Mouse (Mus musculus): ENCODE measurements at regions not wholly inside any gene's neighbourhood (a gene's known extent, or its start where the extent isn't known, plus 50 kb on each side); places are given as distances from the start of the nearest gene placed in this dataset.

DNA sequence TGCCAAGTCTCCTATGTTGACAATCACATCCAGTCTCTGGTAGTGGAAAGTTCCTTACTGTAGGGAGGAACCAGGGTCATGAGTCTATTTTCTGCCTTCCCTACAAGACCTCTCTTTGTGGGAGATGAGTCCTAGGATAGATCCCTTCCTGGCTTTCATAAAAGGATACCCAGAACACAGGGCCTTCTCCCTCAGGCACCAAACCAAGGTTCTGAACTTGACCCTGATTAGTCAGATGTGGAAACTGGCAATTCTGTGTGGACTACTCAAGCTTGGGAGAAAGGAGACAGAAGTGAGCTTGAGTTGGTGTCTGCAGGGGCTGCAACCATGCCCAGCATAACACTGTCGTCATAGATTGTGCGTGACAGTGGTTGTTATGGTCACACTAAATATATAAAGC is 293.6 kb upstream of the Hs6st1 start:
- DNase-seq (ENCODE audit: low spot score in 2 of 2) = no peak

DNA sequence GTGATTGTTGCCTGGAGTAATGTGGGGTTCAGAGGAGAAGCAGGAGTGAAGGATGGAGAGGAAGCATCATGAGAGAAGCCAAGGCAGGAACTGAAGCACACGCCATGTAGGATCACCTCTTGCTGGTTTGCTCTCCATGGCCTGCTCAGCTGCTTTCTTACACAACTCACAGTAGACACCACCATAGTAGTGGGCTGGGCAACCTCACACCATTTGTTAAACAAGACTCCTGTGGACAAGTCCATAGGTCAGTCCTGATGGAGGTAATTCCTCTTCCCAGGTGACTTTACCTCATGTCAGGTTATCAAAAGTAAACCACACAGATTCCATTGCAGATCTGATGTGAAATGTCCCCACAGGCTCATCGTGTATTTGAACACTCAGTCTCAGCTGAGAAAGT is 285.5 kb upstream of the Hs6st1 start:
- no peak for DNase-seq (ENCODE audit: low spot score in 2 of 2)

DNA sequence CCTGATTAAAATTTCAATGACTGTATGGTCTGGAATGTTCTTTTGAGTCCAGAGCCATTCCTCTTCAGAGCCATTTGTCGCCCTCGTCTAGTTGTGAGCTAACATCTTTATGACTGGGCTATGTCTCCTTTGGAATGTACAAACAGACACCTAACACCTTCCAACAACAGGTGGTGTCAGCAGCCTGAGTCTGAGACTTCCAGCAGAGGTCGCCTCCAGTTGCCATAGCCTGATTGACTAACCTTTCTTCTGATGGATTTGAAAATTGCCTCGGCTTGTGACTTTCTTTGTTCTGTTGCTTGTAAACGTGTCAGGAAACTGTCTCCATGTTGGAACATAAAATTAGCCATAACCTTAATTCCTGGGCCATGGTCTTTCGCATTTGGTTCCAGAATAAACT is 284.8 kb upstream of the Hs6st1 start:
- DNase-seq (ENCODE audit: low spot score in 2 of 2) = no peak

DNA sequence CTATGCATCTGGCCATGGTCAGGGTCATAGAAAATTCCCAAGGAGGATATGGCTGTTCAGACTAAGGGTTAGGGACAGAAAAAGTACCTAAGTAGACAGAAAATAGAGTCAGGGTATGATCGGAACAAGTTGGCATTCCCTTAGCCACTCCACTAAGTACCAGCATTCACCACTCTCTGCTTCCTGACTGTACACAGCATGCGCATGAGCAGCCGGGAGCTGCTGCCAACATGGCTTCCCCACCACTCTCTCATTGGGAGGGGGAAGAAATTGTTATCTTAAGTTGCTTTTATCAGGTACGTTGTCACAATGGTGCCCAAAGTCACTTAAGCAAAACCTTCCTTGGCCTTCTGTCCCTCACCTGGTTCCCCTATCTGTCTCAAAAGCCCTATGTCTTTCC is 282.0 kb upstream of the Hs6st1 start:
- DNase-seq (ENCODE audit: low spot score in 2 of 2) = no peak

DNA sequence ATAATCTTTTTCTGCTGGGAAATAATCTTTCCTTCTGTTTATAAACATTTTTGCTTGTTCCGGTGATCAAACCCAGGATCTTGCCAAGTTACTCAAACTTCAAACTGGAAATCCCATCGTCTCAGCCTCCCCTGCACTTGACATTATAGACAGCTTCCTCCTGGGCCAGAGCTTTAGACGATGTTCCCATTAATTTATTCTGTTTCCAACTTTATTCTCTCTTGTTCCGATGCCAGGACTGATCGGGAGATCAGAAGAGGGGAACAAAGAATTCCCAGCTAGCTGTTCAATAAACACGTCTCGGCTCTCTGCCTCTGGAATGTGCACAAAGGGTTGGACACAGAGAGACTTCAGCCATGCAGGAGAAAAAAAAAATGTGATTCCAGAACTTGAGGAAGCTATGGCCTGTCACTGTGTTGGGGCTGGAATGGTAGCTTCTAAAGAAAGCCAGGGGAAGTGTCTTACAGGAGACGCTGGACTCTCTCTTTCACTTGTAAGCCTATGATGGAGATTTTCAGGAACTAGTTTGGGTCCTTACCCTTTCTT is 281.5 kb upstream of the Hs6st1 start:
- DNase-seq (ENCODE audit: low spot score in 2 of 2) = no peak

DNA sequence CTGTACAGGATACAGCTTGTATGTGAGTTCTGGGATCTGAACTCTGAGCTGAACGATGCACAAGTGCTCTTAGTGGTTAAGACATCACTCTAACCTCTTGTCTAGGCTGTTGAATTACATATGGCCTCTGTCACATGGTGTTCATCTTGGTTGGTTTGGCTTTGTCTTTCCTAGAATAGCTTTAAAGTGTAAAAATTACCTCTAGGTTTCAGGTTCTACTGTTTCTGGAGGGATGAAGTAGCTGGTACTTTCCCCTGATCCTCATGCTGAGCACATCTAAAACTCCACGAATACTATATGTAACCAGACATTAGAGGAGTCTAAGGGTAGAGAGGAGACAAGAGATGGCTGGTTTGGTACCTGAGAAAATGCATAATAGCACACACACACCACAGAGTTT is 271.1 kb upstream of the Hs6st1 start:
- DNase-seq (ENCODE audit: low spot score in 2 of 2) = no peak

DNA sequence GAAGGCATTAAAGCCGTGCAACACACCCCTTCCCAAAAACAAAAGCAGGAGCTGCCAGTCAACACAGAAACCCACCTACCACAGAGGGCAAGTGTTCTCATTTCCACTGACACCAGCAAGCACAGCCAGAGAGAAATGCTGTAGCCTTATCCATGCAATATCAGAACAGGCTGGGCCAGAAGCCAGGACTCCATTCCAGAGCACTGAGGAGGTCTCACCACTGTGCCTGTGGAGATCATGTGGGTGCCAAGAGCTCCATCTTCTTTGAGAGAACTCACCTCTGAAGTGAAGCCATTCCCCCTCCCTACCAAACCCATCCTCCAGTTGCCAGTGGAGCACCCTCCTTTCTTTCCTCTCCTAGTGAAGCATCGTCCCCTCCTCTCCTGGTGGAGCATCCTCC is 270.7 kb upstream of the Hs6st1 start:
- DNase-seq (ENCODE audit: low spot score in 2 of 2) = no peak

DNA sequence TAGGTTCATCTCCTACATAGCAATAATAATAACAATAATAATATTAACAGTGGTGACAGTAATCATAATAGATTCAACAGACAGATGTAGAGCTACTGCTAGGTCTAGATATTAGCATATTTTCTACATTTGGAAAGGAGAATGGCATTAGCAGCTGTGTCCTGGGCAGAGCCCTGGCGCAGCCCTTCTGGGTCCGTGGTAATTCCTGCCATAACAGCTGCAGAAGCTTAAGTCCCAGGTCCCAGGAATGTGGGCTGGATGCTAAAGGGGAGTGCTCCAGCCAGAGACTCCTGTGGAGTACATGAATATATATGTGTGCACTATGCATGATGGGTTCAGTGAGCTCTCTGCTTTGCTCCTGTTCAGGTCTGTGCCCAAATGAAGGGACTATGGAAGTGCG is 262.7 kb upstream of the Hs6st1 start:
- DNase-seq (ENCODE audit: low spot score in 2 of 2) = peak in 1 of 2 experiments; percentile 1

DNA sequence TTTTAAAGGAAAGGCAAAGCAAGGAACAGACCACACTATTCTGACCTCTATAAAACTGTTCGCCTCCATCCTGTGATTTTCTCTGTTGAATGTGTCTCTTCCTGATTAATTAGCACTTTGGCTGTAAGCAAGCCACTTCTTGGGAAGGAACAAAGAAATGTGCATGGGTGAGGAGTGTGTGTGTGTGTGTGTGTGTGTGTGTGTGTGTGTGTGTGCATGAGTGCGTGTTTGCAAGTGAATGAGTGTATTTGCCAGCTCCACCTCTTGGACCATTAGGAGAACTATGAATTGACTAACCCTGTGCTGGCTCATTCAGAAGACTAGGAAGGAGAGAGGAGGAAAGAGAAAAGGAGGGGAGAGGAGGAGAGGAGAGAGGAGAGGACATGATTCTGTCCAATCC is 261.9 kb upstream of the Hs6st1 start:
- no peak for DNase-seq (ENCODE audit: low spot score in 2 of 2)

DNA sequence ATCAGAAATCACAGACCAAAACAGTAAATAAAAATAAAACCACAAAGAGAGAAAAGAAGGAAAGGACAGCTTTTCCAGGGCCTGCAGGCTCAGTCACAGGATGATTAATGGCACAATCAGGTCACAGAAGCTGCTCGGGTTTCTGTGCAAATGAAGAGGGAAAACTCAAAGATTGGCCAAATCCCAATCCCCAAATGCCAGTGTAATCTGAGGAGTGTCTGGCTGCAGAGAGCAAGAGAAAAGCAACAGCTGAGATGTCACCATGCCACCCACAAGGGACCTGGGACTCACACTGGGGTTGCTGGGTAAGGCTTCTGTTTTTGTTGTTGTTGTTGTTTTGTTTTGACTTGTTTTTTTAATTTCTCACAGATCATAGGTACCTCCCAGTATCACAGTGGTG is 261.5 kb upstream of the Hs6st1 start:
- peak in 1 of 2 experiments; percentile 14 for DNase-seq (ENCODE audit: low spot score in 2 of 2)

DNA sequence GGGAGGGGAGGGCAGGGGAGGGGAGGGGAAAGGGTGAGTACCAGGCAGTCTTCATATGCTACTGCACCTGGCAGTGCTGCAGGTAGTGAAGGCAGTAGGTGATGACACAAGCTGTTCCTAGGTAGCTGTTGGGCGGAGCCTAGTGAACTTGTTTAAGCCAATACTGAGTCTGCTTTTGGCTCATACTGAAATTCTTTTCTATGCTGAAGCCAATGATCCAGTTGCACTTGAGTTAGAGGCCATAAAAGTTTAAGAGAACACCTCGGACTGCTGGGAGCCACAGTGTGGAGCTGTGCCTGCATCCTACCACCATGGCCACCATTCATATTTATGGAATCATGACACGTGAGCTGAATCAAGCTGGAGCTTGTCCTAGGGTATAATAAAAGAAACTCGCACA is 259.3 kb upstream of the Hs6st1 start:
- no peak for DNase-seq (ENCODE audit: low spot score in 2 of 2)

DNA sequence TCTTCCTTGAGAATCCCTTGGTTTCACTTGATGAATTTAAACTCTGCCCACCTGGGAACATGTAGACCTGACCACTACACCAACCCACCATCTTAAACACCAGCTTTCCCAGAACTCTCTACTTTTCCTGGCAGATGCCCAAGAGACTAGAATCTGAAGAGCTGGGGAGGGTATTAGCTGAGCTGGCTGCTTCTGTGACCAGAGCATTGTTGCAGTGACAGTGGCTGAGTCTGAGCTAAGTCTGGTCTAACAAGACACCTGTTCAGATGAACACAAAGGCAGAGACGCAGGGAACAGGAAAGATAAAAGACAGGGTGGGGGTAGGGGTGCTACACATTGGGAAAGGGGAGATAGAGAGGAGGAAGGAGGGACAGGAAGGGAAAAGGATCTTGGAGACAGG is 258.9 kb upstream of the Hs6st1 start:
- no peak for DNase-seq (ENCODE audit: low spot score in 2 of 2)

DNA sequence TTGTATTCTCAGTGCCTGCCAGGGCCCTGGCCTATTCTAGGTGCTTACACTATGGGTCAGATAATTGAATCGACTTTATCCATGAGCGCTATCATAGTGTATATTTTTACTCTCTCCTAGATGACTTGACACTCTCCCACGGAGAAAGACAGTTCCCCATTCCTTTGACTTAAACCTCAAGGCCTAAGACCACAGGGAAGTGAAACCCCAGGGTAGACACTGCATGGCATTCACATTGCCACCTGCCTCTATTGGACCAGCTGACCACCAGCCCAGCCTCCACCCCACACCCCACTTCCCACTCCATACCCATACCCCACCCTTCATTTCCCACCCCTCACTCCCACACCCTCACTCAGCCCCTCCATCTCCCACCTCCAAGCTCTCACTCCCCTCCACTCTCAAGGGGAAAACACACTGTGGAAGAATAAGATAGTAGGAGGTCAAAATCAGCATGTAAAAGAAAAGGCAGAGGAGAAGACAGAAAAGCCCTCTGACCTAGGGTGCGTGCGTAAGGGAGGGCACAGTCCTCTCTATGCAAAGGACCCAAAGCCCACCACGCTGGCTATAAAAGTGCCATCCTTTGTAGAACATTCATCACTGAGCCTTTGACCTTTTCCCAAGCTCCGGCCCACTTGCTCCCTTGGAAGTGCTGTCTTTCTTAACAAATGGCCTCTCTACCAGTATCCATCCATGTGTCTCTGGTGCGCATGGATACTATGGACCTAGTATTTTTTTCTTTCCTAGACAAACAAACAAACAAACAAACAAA is 257.4 kb upstream of the Hs6st1 start:
- DNase-seq (ENCODE audit: low spot score in 2 of 2) = no peak

DNA sequence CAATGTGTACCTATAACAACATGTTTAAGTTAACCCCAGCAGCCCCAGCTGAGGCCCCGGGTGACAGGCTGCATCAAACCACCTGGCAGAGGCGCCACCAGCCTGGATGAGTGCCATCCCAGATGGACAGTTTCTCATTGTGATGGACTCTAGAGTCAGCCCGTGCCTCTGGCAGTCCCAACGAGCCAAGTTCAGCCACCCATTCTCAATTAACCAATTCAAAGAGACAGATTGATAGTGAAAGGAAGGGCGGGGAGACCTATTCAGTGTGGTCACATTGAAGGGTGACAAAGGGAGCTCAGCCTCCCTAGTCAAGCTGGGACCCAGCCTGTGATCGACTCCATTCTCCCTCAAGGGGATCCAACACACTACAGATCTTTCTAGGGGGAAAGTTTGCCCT is 256.8 kb upstream of the Hs6st1 start:
- no peak for DNase-seq (ENCODE audit: low spot score in 2 of 2)

DNA sequence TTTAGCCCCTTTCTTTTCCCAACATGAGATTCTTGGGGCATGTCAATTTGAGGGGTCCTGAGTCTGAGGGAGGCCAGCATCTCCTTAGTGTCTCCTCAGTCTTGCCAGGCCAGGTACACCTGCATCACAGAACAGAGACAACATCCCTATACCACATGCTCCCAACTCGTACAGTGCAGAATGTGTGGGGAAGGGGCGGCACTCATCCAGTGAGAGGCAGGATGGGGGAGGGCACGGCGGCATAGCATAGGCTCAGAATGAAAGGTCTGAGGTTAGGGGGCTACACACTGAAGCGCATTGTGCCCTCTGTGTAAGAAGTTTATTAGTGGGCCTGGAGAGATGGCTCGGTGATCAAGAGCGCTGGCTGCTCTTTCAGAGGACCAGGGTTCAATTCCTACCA is 256.4 kb upstream of the Hs6st1 start:
- DNase-seq (ENCODE audit: low spot score in 2 of 2) = no peak

DNA sequence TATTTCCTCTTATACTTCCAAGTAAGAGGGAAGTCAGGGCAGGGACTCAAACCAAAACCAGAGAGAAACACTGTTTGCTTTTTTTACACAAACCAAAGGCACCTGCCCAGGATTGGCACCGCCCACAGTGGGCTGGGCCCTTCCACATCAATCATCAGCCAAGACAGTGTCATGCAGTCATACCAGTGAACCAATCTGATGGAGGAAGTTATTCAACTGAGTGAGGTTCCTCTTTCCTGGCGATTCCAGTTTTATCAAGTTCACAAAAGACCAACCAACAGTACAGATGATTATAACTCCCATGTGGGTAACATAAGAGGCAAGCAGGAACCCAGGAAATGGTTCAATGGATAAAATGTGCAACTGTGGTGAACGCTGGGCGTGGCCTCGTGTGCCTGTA is 254.6 kb upstream of the Hs6st1 start:
- no peak for DNase-seq (ENCODE audit: low spot score in 2 of 2)

DNA sequence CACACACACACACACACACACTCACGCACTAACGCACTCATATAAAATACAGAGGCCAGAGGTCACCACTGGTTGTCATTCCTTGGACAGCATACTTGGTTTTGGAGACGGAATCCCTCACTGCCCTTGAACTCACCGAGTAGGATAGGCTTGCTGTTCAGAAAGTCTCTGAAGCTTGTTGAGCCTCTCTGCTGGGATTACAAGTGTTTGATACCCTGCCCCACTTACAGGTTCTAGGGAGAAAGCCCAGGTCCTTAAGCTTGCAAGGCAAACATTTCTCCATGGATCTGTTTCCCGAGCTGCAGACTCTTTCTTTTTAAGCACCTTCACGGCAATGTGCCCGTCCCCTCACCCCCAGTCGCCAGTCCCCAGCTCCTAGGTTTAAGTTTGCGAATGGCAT is 254.0 kb upstream of the Hs6st1 start:
- no peak for DNase-seq (ENCODE audit: low spot score in 2 of 2)

DNA sequence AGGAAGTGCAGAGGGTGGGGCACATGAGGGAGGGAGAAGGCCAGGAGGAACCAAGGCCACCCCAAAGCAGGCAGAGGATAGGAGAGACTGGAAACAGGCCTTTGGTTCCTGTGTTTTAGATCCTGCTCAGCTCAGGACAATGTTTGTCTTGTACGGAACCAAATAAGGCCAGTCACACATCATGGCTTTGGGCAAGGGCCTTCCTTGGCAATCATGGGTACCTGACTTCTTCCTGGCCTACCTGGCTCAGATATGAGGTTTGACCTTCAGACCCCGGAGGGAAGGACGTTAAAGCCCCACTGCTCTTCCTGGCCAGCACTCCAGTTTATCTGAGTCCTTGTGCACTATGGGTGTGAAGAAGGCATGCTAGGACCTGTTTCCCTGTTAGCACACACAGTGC is 253.4 kb upstream of the Hs6st1 start:
- no peak for DNase-seq (ENCODE audit: low spot score in 2 of 2)

DNA sequence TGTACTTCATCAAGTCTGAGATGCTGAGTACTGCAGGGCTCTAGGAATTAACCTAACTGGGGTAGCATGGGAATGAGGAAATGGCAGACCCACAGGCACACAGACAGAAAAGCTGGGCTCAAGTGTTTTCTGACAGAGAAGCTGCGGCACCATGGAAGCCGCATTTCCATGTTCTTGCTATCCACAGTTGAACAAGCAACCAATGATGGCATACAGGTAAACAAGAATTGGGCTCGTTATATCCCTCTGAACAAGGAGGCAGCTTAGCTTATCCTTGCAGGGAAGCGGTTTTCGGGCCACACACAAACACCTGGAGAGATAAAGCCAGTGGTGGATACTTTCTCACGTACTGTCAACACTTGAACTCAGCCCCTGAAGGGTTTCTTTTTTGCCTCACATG is 246.4 kb upstream of the Hs6st1 start:
- no peak for DNase-seq (ENCODE audit: low spot score in 2 of 2)

DNA sequence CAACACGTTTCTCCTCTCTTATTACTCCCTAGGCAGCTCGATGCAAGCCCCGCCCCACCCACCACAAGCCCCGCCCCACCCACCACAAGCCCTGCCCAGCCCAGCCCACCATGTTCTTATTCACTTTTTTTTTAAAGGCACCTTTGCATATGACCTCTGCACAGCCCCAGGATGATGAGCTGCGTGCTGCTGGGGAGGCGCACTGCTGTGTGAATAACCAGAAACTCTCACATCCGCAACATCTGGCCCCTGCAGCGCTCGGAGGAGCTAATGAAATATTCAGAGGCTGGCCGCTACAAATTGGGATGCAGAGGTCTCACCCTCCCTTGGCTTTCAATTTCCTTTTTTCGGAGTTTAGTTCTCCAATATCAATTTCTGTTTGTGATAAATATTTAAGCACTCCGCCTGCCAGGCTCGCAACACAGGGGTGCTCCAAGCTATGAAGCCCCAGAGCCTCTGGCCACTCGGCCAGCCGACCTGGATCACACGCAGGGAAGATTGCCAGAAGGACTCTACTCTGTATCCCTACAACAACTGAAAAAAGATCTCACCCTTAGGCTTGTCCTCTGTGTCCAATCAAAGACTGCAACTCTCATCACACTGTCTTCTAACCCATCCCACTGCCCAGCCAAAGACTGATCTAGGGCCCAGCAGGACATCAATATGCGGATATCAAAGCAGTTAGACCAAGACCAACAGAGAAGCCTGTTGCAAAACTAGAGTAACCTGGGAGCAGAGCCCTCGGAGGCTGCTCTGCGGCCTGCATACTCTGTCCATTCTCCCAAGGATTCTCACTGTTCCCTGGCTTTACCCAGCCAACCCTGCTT is 245.6 kb upstream of the Hs6st1 start:
- DNase-seq (ENCODE audit: low spot score in 2 of 2) = no peak

DNA sequence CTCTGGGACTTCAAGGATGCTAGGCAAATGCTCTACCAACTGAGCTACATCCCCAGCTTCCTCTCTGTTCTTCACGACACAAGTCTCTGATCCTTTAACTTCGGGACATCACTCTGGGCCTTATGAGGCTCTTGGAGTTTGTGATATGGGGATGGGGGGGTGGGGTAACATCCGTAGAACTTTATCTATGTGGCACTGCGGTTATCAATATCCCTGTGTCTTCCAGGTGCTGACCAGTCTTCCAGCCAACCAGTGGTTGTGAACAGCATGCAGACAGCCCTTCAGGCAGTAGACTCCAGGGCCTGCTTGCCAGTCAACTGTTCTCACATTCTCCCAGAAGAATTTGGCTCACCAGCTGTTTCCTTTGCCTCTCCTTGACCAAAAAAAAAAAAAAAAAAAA is 244.7 kb upstream of the Hs6st1 start:
- DNase-seq (ENCODE audit: low spot score in 2 of 2) = no peak
